ENCODE assay signal across 20 mouse cellular contexts in genomic region chr13:60309482-60309881, GRCm38 (mm10).
DNase-seq lines count a peak whose midpoint lies in the region; ATAC-seq lines count a peak whose summit lies in the region.
"Had no signal": no experiment of that assay in that cellular context is flagged by ENCODE, and none has a peak within 500 bp of the region (broad histone marks: within the 10 kb centered on the region; RNA-seq: fewer than 3 reads in every experiment).

No protein-coding gene starts in this region.

- peak overlapping the region; percentile 53 for H3K27ac ChIP-seq in brown adipose tissue, adult 24 weeks (replicated peaks; ENCODE audit: low read depth, low read length)
- H3K27ac ChIP-seq in stomach, embryonic 15.5 days = peak overlapping the region; percentile 76; the same call in 1 of the 2 replicates
- H3K27ac ChIP-seq: forebrain, embryonic 12.5 days; hindbrain, embryonic 12.5 days; layer of hippocampus, adult 2 months; midbrain, embryonic 12.5 days; neural tube, embryonic 15.5 days had no signal

- H3K4me1 ChIP-seq in brown adipose tissue, adult 24 weeks (ENCODE audit: control insufficient read depth, insufficient read depth, insufficient read length, low read length) = no peaks in the 10 kb centered on the region
- H3K4me1 ChIP-seq in stomach, embryonic 15.5 days = peaks cover 4% of the 10 kb centered on the region; the same call in 1 of the 2 replicates

- H3K36me3 ChIP-seq in stomach, embryonic 15.5 days = no peaks in the 10 kb centered on the region
- H3K36me3 ChIP-seq: embryonic facial prominence, embryonic 12.5 days; forebrain, embryonic 12.5 days; hindbrain, embryonic 12.5 days; midbrain, embryonic 12.5 days; neural tube, embryonic 15.5 days had no signal

- H3K9me3 ChIP-seq in stomach, embryonic 15.5 days = no peaks in the 10 kb centered on the region
- H3K9me3 ChIP-seq: embryonic facial prominence, embryonic 12.5 days; forebrain, embryonic 12.5 days; hindbrain, embryonic 12.5 days; midbrain, embryonic 12.5 days; neural tube, embryonic 15.5 days had no signal

- H3K9ac ChIP-seq in stomach, embryonic 15.5 days = no peak overlapping the region
- H3K9ac ChIP-seq: embryonic facial prominence, embryonic 12.5 days; forebrain, embryonic 12.5 days; hindbrain, embryonic 12.5 days; midbrain, embryonic 12.5 days; neural tube, embryonic 15.5 days had no signal

- no peak overlapping the region for H3K4me2 ChIP-seq in stomach, embryonic 15.5 days
- H3K4me2 ChIP-seq: embryonic facial prominence, embryonic 12.5 days; forebrain, embryonic 12.5 days; hindbrain, embryonic 12.5 days; midbrain, embryonic 12.5 days; neural tube, embryonic 15.5 days had no signal

- peak; percentile 34 for DNase-seq in adrenal gland, adult 2 months
- DNase-seq in adrenal gland, adult (ENCODE audit: inconsistent age in 2 of 2, low spot score in 1 of 2) = no peak
- peak; percentile 45 for DNase-seq in heart, adult 8-10 months (ENCODE audit: low spot score)
- no peak for DNase-seq in heart, postnatal 4 days
- no peak for DNase-seq in cerebellum, postnatal 36 days
- DNase-seq: cerebellum, adult 18-20 months; cerebellum, postnatal 14 days; kidney, adult 9 months; kidney, postnatal 25 days; lung, adult 18-20 months; thymus, postnatal 25 days had no signal

- no peaks in the 10 kb centered on the region for H3K27me3 ChIP-seq in stomach, embryonic 15.5 days (replicated peaks)
- H3K27me3 ChIP-seq: embryonic facial prominence, embryonic 12.5 days; forebrain, embryonic 12.5 days; hindbrain, embryonic 12.5 days; midbrain, embryonic 12.5 days; neural tube, embryonic 15.5 days had no signal

- H3K4me3 ChIP-seq in brown adipose tissue, adult 24 weeks (ENCODE audit: insufficient read depth, low read depth, low read length) = no peak overlapping the region
- H3K4me3 ChIP-seq in stomach, embryonic 15.5 days (replicated peaks) = no peak overlapping the region
- H3K4me3 ChIP-seq: embryonic facial prominence, embryonic 12.5 days; erythroblast, embryonic 14.5 days; forebrain, embryonic 12.5 days; hindbrain, embryonic 12.5 days; layer of hippocampus, adult 2 months; midbrain, embryonic 12.5 days; neural tube, embryonic 15.5 days had no signal

- 87% methylated on average over 12 of the region's 12 CpGs for WGBS in stomach, embryonic 15.5 days

- ATAC-seq in stomach, embryonic 15.5 days (ENCODE audit: insufficient read depth, low FRiP score, low read depth) = no peak

Comparison
In these comparisons a context has a peak if more than half of its experiments do, and no peak if none do; other contexts are left out.
1. DNase-seq: peak in adrenal gland, adult 2 months (single experiment) and heart, adult 8-10 months (single experiment); none in adrenal gland, adult (0 of 2), heart, postnatal 4 days (single experiment) and cerebellum, postnatal 36 days (0 of 2).